Mouse (Mus musculus): ENCODE measurements around the gene Map2. TPM values are rescaled to one million over a fixed set of nuclear protein-coding genes. Genes with fewer than 3 reads are reported as not detected.
A peak's percentile ranks its signal among the peaks of the same experiment; 100 is the strongest.

Map2 gene
- 10 to 100 TPM; 17.0 to 26.1 TPM for total RNA-seq (2021)
- long read RNA-seq, experiment 1, partial matches to known transcripts: 0 of 1 reads
- long read RNA-seq, experiment 1, other reads (novel, unspliced or antisense): 1 of 1 reads
- long read RNA-seq, experiment 2: 0 reads

DNA sequence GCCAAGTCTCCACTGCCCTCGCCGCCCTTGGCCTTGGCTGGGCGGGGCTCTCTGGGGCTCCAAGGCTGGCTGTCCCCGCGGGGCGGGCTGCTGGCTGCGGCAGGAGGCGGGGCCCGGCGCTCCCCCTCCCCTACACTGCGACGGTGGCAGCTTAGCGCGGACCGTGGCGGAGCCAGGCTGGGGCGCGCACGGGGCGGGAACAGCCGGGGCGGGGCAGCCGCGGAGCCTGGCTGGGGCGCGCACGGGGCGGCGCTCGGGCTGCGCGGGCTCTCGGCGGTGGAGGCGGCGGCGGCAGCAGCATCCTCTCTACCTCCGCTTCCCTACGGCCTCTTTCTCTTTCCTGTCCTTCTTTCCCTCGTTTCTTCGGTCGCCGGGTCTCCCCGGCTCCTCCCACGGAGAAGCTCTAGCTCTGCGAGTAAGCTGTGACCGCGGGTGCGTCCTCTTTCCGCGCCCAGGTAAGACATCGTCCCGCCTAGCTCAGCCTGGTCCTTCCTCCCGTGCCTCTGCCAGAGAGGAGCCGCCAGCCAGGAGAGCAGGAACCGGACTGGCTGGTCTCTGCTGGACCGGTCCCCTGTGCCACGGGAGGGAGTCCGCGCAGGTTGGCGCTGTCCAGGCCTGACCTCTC is at the start of gene Map2:
Map2 (plus strand) TSS at position 233 of the 625 bp plus-strand sequence.
- DNase-seq (ENCODE audit: low spot score in 2 of 2): peak; percentile 78 to 85

DNA sequence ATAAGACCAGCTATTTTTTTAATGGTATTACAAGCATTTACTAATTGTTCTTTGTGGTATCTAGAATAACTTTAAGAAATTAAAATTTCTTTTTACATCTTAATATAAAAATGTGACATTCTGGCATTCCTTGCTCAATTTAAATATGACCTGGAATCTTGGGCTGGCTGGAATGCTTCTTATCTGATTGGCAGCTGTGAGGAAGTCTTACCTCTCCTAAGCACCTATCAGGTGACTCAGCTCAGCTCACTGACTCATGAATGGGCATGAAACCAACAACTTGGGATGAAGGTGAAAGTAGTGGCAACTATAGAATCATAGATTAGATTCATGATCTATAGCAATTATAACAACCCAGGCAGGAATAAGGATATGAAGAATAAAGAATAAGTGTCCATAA is 42.1 kb upstream of the Map2 start:
- no peak for DNase-seq (ENCODE audit: low spot score in 2 of 2)

DNA sequence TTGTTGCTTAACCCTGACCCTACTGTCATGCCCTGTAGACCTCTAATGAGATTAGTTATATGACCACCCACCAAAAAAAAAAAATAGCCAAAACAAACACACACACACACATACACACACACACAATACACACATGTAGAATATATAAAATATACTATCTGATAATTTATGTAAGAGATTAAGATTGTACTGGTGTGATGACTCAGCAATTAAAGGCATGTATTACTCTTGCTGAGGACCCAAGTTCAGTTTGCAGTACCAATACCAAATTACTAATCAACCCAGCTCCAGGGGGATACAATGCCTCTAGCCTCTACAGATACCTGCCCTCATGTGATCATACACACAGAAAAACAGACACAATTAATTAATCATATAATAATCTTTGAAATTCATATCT is 39.7 kb upstream of the Map2 start:
- no peak for DNase-seq (ENCODE audit: low spot score in 2 of 2)

DNA sequence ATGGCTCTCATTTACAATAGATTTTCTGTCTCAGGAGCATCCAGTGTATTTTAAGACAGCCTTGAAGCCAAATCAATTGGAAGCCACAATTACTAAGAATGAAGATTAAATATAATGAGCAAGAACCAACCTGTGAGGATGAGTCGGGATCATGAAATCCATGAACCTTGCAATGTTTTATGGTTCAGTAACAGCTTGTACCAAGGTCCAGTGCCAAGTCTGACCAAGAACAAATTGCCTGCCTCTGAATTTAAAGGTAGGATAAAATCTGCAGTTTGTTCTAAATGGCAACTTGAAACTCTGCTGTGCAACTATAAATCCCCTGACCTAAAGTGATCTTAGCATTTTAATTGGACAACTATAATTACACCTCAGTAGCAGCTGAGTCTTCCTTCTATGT is 34.4 kb upstream of the Map2 start:
- DNase-seq (ENCODE audit: low spot score in 2 of 2): no peak

DNA sequence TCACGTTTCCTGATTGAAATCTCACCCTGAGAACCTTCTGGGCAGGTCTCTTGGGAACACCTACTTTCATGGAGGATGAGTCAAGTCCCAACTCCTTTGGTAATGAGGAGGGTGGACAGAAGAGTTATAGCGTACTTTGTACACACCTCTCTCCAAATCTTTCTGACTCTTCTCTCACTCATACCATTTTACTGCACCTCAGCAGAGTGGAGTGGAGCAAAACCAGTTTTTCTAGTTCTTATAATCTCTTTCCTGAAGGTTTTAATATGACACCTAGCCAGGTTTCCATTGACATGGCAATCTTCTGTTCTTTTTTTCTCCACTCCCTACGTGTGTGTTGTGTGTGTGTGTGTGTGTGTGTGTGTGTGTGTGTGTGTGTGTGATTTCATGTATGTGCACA is 29.9 kb upstream of the Map2 start:
- no peak for DNase-seq (ENCODE audit: low spot score in 2 of 2)

DNA sequence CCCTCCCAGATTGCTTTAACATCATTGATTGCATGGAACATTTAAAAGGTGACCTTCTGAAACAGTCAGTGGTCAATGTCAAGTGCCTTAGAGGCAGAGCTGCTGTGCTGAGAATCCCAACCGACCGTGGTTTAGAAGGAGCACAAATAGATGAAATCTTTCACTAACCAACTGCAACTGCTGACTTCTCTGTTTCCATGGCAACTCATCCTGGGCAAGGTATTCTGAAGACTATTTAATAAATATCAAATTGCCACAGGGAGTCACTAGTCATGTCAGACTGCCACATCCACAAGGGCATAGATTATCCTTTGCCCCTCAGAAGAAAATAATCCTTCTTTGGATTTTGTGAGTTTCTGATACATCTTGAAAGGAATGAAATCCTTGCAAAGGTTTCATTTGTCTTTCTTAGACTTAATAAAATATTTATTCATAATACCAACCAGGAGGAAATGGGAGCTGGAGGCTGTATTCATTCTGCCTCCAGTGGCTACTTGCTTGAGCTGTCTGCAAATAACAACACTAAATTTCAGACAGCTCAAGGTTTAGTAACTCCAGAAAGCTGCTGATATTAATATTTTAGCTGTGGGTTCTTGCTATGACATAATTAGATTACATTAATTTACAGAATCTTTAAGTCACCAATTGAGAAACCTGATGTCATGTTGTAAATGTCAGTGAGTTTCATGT is 26.1 kb upstream of the Map2 start:
- no peak for DNase-seq (ENCODE audit: low spot score in 2 of 2)

DNA sequence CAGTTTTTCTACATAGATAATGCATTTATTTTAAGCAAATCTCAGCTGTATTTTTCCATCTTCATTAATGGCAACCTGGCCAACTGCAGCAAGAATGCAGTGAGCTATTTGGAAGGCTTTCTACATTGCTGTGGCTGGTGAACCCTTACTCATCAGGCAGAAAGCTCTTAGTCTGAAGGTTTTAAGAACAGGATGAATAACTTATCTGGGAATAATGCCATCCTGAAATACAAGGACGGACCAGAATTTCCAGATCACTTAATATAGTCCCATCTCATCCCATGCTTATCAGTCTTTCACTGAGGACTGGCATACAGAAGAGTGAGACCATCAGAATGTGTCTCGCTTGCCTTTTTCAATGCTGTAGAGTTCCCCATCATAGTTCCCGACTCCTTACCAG is 24.3 kb upstream of the Map2 start:
- no peak for DNase-seq (ENCODE audit: low spot score in 2 of 2)

DNA sequence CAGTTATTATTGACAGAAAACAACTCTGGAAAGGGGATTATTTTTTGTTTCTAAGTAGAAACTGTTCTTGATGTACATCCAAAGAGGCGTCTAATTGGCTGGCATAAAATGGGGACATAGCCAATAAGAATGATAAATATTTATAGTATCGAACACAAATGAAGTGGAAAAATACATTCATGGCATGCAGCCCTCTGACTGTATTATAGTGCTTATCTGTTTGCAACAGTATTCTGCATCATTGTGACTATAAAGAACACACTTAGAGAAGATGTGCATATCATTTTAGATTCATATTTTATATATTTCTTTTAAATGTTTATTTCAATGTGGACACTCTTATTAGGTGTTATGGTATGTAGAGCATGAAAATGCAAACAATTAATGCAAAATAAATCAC is 17.9 kb upstream of the Map2 start:
- no peak for DNase-seq (ENCODE audit: low spot score in 2 of 2)

DNA sequence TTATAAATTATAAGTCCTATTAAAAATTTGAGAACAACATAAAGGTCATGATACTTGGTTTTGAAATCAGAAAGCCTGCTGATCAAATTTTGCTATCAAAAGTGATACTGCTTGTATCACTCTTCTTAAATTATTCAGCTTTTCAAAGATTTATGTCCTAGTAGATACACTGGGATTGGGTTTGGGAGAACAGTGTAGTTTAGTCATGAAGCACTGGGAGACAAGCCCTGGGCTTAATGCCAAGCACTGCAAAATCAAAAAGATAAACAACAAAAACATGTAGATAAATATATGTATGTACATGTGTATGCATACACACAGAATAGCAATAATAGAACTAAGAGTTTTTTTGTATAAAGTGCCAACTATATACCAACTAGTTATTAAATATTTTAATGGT is 17.5 kb upstream of the Map2 start:
- DNase-seq (ENCODE audit: low spot score in 2 of 2): no peak

DNA sequence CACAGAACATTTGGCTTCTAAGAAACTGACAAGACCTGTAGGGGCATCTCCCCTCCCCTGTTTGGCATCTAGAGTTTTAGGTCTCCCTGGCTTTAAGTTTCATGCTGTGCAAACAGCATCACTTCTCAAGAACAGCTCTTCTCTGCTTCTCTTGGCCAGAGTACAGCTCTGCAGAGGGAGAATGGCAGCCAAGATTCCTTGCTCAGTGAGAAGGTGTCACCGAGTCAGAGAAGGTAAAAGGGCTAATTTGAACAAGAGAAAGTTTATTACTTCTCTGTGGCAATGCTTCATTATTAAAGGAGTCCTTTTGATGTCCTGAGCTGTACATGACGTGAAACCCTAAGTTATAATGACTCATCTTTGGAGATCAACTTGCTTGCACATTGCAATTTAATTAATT is 10.4 kb upstream of the Map2 start:
- DNase-seq (ENCODE audit: low spot score in 2 of 2): no peak

DNA sequence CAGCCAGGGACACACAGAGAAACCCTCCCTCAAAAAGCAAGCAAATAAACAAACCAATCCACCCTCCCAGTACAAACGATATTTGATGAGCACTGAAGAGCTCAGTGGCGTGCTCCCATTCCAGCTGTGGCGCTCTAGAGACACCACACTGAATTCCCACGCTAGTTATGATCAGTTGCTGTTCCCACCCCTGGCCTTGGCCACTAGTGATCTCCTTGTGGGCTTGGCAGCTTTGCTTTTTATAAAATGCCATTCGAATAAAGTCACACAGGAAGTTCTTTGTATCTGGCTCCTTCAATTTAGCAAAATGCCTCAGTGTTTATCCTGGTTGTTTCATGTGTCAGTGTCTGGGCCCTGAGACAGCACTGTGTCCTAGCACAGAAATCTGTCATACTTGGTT is 6.4 kb upstream of the Map2 start:
- DNase-seq (ENCODE audit: low spot score in 2 of 2): no peak

DNA sequence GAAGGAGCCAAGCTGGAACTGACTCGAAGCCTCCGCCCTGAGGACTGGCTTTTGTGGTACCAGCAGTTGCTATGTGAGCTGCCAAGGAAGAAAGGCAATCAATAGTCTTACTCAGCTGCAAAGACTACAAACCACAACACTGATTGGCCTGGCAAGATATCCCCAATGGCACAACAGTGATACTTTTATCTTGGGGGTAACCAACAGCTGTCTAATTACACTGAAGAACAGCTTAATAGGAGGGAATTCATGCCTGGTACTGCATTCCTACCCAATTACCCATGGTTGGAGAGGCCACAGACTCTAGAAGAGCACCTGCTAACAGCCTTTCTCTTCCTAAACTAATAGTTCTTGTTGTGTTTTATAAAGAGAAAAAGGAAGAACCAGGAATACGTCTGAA is 2.9 kb upstream of the Map2 start:
- DNase-seq (ENCODE audit: low spot score in 2 of 2): no peak

DNA sequence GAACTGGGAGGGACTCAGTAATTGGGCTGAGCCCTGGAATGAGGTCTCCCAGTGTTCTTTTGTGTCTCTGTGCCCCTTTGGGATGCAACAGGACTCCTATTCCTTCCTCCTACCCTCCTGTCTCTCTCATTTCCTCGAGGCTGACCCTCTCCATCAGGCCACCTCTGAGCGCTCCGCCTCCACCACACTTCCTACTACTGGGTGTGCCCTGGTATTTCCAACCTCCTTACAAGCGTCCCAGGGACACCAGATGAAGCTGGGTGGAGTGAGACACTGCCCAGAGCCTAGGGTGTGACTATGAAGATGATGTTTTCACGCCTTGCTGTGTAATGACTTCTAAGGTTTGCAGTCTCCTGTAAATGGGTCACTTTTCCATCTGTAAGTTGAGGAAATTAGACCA is 1.4 kb upstream of the Map2 start:
- DNase-seq (ENCODE audit: low spot score in 2 of 2): no peak

DNA sequence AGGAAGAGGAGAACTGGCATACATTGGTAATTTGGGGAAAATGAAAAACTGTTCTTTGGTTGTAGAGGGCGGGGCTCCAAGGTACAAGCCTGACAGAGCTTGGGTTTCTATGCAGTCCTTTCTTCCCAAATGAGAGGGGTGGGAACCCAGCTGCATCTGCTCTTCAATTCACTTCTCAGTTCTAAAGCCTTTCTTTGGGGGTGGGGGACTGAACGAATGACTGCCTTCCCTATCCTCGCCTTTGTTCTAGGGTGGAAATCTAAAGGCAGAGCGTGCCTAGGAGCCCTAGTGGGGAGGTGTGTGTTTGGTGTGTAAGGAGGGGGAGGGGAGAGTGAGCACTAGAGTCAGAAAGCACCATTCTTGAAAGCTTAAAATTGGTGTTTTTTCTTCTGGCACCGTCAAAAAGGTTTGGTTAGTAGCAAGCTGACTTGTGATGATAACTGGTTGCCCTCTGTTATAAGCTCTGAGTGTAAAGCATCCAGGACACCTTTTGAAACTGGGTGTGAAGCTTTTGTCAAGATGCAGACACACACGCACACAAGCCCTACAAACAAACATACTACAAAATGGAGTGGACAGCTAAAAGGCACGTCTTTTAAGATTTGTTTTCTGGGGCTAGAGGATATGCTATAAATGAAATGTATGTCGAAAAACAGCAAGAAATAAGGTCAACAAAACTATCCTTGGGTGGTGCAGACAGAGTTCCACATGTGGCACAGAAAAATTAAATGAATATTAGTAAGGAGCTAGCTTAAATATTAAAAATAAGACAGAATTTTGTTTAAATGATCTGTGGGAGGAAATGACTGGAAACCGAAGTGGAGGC is 1.2 kb downstream of the Map2 start:
- no peak for DNase-seq (ENCODE audit: low spot score in 2 of 2)

DNA sequence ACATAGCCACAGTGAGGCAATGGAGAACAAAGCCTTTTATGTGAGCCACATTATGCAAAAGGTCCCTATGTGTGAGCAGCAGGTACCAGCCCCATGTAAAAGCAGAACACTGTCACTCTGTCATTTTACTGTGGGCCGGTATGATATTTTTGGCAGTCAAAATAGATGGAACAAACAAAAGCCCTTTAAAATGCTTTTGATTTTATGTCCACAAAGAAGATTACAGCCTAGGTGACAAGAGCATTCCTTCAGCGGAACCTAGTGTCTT is 1.7 kb downstream of the Map2 start:
- no peak for DNase-seq (ENCODE audit: low spot score in 2 of 2)

DNA sequence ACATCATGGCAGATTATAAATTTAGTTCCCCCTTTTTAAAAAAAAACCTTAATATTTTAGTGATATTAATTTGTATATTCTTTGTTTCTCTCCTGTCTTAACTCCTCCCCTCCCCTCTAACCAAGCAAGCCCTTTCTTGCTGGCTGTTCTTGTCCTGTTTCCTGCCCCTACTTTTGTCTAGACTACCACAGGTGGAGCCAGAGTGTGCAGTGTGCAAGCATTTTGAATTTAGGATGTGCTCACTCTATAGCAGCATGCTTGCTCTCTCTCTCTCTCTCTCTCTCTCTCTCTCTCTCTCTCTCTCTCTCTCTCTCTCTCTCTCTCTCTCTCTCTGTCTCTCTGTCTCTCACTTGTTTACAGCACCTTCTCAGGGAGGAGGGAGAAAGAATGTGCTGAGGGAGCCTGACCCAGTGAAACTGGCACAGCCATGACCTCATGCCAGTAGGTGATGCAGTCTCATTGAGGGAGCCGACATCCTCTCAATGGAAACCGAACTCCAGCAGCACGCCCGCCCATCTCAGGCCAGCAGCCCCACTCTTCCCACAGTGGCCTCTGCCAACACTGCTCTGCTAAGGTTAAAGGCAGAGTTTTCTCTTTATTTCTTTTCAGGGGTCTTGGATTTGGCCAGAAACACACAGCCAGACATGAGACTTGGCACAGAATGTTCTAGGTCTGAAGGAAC is 2.6 kb downstream of the Map2 start:
- DNase-seq (ENCODE audit: low spot score in 2 of 2): no peak

DNA sequence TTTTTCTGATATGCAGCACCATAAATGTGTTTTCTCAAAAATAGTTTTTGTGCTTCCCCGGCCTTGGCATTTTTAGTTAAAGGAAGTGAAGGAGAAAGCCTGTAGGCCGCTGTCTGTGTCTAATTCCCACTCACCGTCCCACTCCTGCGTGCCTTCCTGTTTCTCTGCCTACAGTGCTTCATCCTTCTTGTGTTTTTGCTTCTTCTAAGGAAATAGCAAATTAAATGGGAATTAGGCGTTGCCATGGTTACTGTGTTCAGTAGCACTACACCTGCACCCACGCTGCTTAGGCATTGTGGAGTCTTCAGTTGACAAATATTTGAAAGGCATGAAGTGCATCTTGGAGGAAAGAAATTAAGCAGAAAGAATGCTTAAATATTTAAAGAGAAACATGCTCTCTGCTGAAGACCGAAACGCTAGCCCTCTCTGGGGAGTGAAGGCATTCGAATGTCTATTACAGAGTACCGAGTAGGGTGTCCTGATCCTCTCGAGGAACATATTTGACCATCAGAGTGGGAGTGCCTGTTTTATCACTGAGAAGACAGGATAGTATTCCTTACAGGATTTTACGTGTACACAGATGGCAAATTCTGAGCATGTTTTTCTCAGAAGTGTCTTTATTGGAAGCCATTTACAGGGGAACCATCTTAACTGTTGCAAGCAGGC is 12.1 kb downstream of the Map2 start:
- no peak for DNase-seq (ENCODE audit: low spot score in 2 of 2)

DNA sequence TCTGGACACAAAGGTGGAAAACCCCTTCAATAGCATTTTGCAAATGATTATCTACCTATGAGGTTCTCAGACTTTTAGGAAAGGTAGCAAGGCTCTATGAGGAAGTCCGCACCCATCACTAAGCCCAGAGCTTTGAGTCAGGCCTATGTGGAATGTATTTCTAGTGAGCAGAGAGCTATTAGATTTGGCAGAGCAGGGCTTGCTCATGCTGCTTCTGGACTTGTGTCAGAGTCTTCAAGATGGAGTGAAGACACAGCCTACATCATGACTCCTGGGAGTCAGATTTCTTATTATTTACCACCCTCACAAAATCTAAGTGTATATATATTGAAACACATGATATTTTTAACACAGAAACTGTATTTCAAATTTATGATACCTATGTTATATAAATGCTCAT is 17.3 kb downstream of the Map2 start:
- no peak for DNase-seq (ENCODE audit: low spot score in 2 of 2)

DNA sequence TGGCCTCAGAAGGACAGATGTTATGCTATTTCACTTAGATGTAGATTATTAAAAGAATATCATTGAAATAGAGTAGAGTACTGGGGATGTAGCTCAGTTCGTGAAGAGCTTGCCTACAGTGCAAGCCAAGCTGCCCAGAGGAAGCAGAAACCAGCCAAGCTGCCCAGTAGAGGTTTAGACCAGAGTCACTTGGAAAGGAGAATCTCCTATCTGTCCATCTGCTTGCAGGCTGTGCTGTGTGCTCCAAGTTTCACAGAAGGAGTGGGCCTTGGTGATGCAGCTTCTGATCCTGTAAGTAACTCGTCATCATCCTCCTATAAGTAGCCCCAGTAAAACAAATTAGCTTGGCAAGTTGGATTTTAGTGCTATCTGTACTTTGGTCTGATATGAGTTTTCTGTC is 17.8 kb downstream of the Map2 start:
- no peak for DNase-seq (ENCODE audit: low spot score in 2 of 2)

DNA sequence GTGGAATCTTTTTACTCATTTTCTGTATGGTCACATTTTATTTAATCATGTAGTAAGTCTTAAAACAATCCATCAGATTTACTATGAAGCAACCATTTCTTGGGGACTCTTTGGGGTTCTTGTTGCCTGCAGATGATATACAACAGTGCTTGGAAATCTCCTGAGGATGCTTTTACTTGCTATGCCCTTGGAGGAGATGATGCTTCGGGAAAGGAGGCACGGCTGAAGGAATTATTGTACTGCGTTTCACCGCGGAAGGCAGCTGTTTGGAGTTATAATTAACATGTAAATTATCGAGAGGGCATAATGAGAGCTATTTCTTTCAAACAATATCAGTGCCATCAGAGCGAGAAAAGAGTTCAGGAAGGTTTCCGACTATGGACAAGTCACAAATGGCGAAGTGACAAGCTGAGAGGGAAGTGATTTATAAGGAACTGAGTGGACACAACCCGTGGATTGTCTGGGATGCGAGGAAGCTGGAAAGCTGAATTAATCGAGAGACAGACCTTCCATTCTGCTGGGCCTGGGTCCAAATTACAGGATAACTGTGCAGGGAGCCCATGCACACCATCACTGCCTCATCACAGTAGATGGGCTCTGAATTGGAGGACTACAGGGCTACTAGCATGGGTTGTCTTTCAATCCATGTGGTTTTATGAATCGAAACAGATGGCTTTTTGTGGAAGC is 20.1 kb downstream of the Map2 start:
- DNase-seq (ENCODE audit: low spot score in 2 of 2): no peak

DNA sequence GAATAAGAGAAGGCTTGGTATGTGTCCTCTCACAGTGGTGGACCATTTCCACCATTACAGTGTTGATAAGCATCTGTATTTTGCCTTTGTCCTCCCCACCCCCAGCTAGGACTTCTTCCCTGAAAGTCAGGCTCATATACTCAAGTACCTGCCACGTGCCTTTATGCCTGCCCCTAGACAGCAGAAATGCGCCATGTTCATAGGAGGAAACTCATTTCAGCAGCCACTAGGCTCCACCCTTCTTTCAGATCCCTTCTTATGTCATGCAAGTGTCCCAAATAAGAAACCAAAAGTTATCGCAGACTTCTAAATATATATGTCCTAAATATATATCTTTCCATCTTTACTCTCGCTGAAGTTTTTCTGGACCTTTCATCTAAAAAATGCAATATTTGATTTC is 21.2 kb downstream of the Map2 start:
- DNase-seq (ENCODE audit: low spot score in 2 of 2): no peak

All from adrenal gland, adult 18-20 months (tissue).